Mouse (Mus musculus) testis, adult 10 weeks (tissue): ENCODE measurements around the gene Gja3. TPM values are rescaled to one million over a fixed set of nuclear protein-coding genes. Genes with fewer than 3 reads are reported as not detected.

ENCODE experiments used
- polyA plus RNA-seq: library from polyadenylated mRNA; stranded (reverse); fragments of 350-450 nt; fragmentation: Illumina TruSeq; extraction: RNeasy Lipid Tissue Mini Kit (QIAGEN cat#74804); gene quantifications from one replicate; pipeline ENCODE4 v1.2.3, GENCODE M21; 2014; ENCODE audit warnings: low read depth, low replicate concordance

Gja3 gene
- not detected for polyA plus RNA-seq

DNA sequence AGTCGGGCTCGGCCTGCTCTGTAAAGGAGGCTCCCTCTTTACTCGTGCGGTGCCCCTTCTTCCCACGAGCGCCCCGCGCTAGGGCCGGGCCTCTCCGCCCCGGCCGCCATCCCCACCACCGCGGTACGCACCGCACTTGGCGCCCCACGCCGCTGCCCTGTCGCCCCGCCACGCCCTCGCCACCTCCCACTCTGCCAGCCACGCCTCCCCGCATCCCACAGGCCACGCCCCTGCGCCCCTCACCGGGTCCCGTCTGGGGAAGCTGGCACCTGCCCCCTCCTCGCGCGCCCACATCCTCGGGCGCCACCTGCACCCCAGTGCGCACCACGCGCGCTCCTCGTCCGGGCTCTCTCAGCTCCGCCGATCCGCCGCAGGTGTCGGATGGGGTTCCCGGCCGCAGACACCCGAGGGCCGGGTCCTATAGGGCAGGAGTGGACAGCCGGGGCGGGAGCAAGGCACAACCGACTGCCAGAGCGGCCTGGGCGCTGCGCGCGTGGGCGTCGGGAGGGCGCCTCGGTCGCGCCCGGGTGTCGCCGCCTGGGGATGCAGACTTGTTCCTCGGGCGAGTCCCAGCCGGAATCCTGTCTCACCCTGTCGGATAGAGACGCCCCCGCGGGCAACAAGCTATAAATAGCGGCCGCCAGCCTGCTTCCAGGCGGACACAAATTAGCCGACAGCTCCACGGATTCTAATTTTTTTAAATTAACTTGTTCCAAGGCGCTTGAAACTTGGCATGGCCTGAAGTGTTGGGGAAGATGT is at the start of gene Gja3:
Gene Gja3, minus strand, starts transcription at position 538 of the 759 bp plus-strand sequence.

DNA sequence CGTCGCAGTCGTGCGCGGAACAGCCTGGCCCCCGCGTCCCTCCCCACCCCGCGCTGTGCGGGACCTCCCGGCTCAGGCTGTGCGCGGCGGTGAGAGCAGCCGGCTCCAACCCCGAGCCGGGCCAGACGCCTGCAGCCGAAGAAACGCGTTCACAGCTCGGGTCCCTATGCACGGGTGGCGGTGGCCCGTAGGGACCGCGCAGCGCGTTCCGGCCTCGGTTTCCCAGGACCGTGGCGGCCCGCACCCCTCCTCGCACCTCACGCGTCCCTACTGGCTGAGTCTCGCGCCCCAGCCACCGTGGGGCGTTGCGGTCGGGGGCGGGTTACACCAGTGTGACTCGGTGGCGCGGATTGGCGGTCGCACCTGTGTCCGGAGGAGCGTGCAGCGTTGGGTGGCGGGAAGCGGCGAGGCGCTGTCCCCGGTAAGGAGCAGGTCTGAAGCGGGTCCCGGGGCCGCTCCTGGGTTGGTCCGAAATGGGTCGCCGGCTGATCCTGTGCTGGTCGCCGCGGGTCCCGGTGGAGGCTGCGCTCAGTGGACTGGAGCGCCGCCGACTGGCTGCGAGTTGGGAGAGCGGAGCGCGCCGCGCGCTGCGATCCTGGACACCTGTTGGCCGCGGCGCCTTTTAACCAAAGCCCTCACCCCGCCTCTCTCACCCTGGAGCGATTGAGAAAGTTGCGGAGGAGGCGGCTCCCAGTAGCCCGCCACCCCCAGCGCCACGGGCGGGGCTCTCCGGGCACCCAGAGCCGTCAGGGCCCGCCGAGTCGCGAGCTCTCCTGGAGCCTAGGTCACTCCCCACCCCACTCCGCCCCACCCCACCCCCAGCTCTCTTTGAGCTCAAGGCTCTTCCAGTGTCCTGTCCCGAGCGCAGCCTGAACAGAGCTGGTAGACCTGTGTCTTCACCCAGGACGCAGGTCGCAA is 46.5 kb upstream of the Gja3 start, which contains the start of gene Gjb2:
Gene Gjb2, minus strand, starts transcription at position 597 of the 918 bp plus-strand sequence.

Other genes with a start within 250 kb of the Gja3 start
- gene Zmym5, start 246.4 kb downstream of the Gja3 start, polyA plus RNA-seq, result 90.4 TPM
- gene Zmym2, start 171.4 kb downstream of the Gja3 start, polyA plus RNA-seq, result 221 TPM
- 0.08 TPM for gene Gjb2, start 46.6 kb upstream of the Gja3 start, polyA plus RNA-seq
- not detected for gene Gm4491, start 57.8 kb upstream of the Gja3 start, polyA plus RNA-seq
- gene Gjb6, start 75.5 kb upstream of the Gja3 start, polyA plus RNA-seq, result not detected